Mouse (Mus musculus) liver, adult 2 months (tissue): ENCODE measurements at regions not wholly inside any gene's neighbourhood (a gene's known extent, or its start where the extent isn't known, plus 50 kb on each side); places are given as distances from the start of the nearest gene placed in this dataset.

Experiments
- CTCF ChIP-seq: fragments of 200-500 bp; IDR thresholded peaks from 2 replicates; pipeline ENCODE4 v1.5.1; 2011; ENCODE audit warnings: low read depth, low read length, control low read depth
- POLR2A ChIP-seq: fragments of 200-500 bp; IDR thresholded peaks from 2 replicates; pipeline ENCODE4 v1.6.1; 2011; ENCODE audit warnings: low read length, control low read depth; ENCODE audit not compliant: insufficient read depth; ENCODE audit errors: extremely low read depth

GRCm38 (mm10) chr5:118909756-118910155 is 349.3 kb downstream of the Med13l start:
- TF ChIP-seq CTCF = no peak
- no peak for TF ChIP-seq POLR2A
